Mouse (Mus musculus): ENCODE data around the gene Xpnpep1. TPM values are rescaled to one million over a fixed set of nuclear protein-coding genes. Genes with fewer than 3 reads are reported as not detected.

The Xpnpep1 gene
- polyA plus RNA-seq, 1 experiment from 2014 or later, result 180 TPM

DNA sequence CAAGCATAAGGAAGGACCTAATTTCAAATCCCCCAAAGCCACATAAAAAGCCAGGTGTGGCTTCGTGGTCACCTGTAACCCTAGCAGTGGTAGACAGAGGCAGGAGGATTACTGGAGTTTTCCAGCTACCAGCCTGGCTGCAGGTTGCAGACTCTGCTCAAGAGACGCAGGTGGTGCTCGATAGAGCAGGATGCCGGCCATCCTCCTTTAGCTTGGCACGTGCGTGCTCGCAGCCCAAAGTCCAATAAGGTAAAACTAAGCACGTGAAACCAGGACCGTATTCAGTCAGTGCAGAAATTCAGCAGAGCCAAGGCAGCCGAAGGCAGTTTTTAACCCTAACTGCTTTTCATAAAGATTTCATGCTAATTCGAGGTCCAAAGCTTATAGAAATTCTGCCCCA is 40.0 kb upstream of the Xpnpep1 start:
- H3K4me2 ChIP-seq, result no peak overlapping the region
- WGBS, result 82% methylated on average over 11 of the region's 11 CpGs
- H3K27ac ChIP-seq (ENCODE audit: low read depth, low read length), result no peak overlapping the region
- H3K36me3 ChIP-seq (ENCODE audit: control insufficient read depth, insufficient read depth, low read length), result no peaks in the 10 kb centered on the region
- no peak for DNase-seq (ENCODE audit: low spot score)
- ATAC-seq (replicated peaks; ENCODE audit: low FRiP score), result no peak
- no peaks in the 10 kb centered on the region for H3K27me3 ChIP-seq (replicated peaks; ENCODE audit: control insufficient read depth, insufficient read depth, low read length)
- H3K4me1 ChIP-seq (replicated peaks; ENCODE audit: control insufficient read depth, insufficient read depth, low read length), result no peaks in the 10 kb centered on the region; the same call in 1 of the 2 replicates
- H3K4me3 ChIP-seq (ENCODE audit: low read depth, low read length), result no peak overlapping the region
- H3K9me3 ChIP-seq (ENCODE audit: control insufficient read depth, low read length), result no peaks in the 10 kb centered on the region
- H3K9ac ChIP-seq (ENCODE audit: low read depth, low read length), result no peak overlapping the region

- H3K9me3 ChIP-seq (ENCODE audit: control insufficient read depth, low read length), result no peaks in the 10 kb centered on the region
- WGBS, result 78% methylated on average over 9 of the region's 9 CpGs
- DNase-seq (ENCODE audit: low spot score), result no peak
- 0 out of 2 replicates have a peak, but pooled peaks have one; percentile 23 for ATAC-seq (replicated peaks; ENCODE audit: low FRiP score)
- H3K4me1 ChIP-seq (replicated peaks; ENCODE audit: control insufficient read depth, insufficient read depth, low read length), result no peaks in the 10 kb centered on the region; the same call in 1 of the 2 replicates
- H3K4me3 ChIP-seq (ENCODE audit: low read depth, low read length), result no peak overlapping the region
- H3K4me2 ChIP-seq, result no peak overlapping the region
- no peak overlapping the region for H3K27ac ChIP-seq (ENCODE audit: low read depth, low read length)
- no peak overlapping the region for H3K9ac ChIP-seq (ENCODE audit: low read depth, low read length)
- no peaks in the 10 kb centered on the region for H3K27me3 ChIP-seq (replicated peaks; ENCODE audit: control insufficient read depth, insufficient read depth, low read length)
- H3K36me3 ChIP-seq (ENCODE audit: control insufficient read depth, insufficient read depth, low read length), result no peaks in the 10 kb centered on the region
Observed at GRCm38 (mm10) chr19:53078271-53079085, 38.5 kb upstream of the Xpnpep1 start.

DNA sequence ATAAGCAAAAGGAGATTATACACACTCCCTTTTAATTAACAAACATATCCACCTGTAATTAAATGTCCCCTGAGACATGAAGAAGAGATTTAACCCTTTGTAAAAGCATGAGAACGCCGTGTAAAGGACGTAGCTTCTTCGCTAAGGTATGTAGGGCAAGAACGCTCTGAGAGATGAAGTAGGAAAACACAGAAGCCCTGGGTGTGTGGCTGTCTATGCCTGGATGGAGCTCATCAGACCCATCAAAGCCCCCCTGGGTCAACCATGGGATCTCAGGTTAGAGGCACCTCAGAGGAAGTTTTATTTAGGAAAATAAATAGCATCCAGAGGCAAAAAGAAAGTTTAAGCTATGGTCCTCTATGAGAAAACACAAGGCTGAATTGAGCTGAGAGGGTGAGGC is 37.3 kb upstream of the Xpnpep1 start:
- no peak for ATAC-seq (replicated peaks; ENCODE audit: low FRiP score)
- Histone ChIP-seq H3K27me3 (replicated peaks; ENCODE audit: control insufficient read depth, insufficient read depth, low read length) (no peaks in the 10 kb centered on the region), H3K9ac (ENCODE audit: low read depth, low read length) (no peak overlapping the region), H3K4me2 (no peak overlapping the region), H3K9me3 (ENCODE audit: control insufficient read depth, low read length) (no peaks in the 10 kb centered on the region), H3K4me3 (ENCODE audit: low read depth, low read length) (no peak overlapping the region), H3K27ac (ENCODE audit: low read depth, low read length) (no peak overlapping the region), H3K36me3 (ENCODE audit: control insufficient read depth, insufficient read depth, low read length) (no peaks in the 10 kb centered on the region), H3K4me1 (replicated peaks; ENCODE audit: control insufficient read depth, insufficient read depth, low read length) (no peaks in the 10 kb centered on the region; the same call in 1 of the 2 replicates)
- no peak for DNase-seq (ENCODE audit: low spot score)
- 84% methylated on average over 5 of the region's 5 CpGs for WGBS

- H3K9ac ChIP-seq (ENCODE audit: low read depth, low read length), result no peak overlapping the region
- H3K4me1 ChIP-seq (replicated peaks; ENCODE audit: control insufficient read depth, insufficient read depth, low read length), result no peaks in the 10 kb centered on the region; the same call in 1 of the 2 replicates
- whole genome bisulfite sequencing, result 77% methylated on average over 18 of the region's 18 CpGs
- H3K27me3 ChIP-seq (replicated peaks; ENCODE audit: control insufficient read depth, insufficient read depth, low read length), result no peaks in the 10 kb centered on the region
- no peak overlapping the region for H3K4me2 ChIP-seq
- H3K9me3 ChIP-seq (ENCODE audit: control insufficient read depth, low read length), result no peaks in the 10 kb centered on the region
- DNase-seq (ENCODE audit: low spot score) (no peak), ATAC-seq (replicated peaks; ENCODE audit: low FRiP score) (no peak)
- H3K4me3 ChIP-seq (ENCODE audit: low read depth, low read length), result no peak overlapping the region
- no peaks in the 10 kb centered on the region for H3K36me3 ChIP-seq (ENCODE audit: control insufficient read depth, insufficient read depth, low read length)
- no peak overlapping the region for H3K27ac ChIP-seq (ENCODE audit: low read depth, low read length)
Observed at GRCm38 (mm10) chr19:53076238-53076981, 36.4 kb upstream of the Xpnpep1 start.

- ATAC-seq (replicated peaks; ENCODE audit: low FRiP score) (no peak), DNase-seq (ENCODE audit: low spot score) (no peak)
- no peak overlapping the region for H3K27ac ChIP-seq (ENCODE audit: low read depth, low read length)
- H3K4me1 ChIP-seq (replicated peaks; ENCODE audit: control insufficient read depth, insufficient read depth, low read length), result no peaks in the 10 kb centered on the region; the same call in none of the 2 replicates
- H3K9me3 ChIP-seq (ENCODE audit: control insufficient read depth, low read length), result no peaks in the 10 kb centered on the region
- no peaks in the 10 kb centered on the region for H3K36me3 ChIP-seq (ENCODE audit: control insufficient read depth, insufficient read depth, low read length)
- no peak overlapping the region for H3K4me2 ChIP-seq
- no peak overlapping the region for H3K4me3 ChIP-seq (ENCODE audit: low read depth, low read length)
- H3K9ac ChIP-seq (ENCODE audit: low read depth, low read length), result no peak overlapping the region
- no peaks in the 10 kb centered on the region for H3K27me3 ChIP-seq (replicated peaks; ENCODE audit: control insufficient read depth, insufficient read depth, low read length)
- 86% methylated on average over 11 of the region's 11 CpGs for WGBS
Observed at GRCm38 (mm10) chr19:53075896-53076237, 35.9 kb upstream of the Xpnpep1 start.

GRCm38 (mm10) chr19:53074899-53075722 is 35.1 kb upstream of the Xpnpep1 start:
- H3K9me3 ChIP-seq (ENCODE audit: control insufficient read depth, low read length), result no peaks in the 10 kb centered on the region
- no peak overlapping the region for H3K27ac ChIP-seq (ENCODE audit: low read depth, low read length)
- no peaks in the 10 kb centered on the region for H3K36me3 ChIP-seq (ENCODE audit: control insufficient read depth, insufficient read depth, low read length)
- no peak overlapping the region for H3K4me3 ChIP-seq (ENCODE audit: low read depth, low read length)
- no peak overlapping the region for H3K9ac ChIP-seq (ENCODE audit: low read depth, low read length)
- 85% methylated on average over 13 of the region's 13 CpGs for WGBS
- no peak for DNase-seq (ENCODE audit: low spot score)
- no peaks in the 10 kb centered on the region; the same call in 1 of the 2 replicates for H3K4me1 ChIP-seq (replicated peaks; ENCODE audit: control insufficient read depth, insufficient read depth, low read length)
- no peak for ATAC-seq (replicated peaks; ENCODE audit: low FRiP score)
- H3K27me3 ChIP-seq (replicated peaks; ENCODE audit: control insufficient read depth, insufficient read depth, low read length), result no peaks in the 10 kb centered on the region
- H3K4me2 ChIP-seq, result no peak overlapping the region

DNA sequence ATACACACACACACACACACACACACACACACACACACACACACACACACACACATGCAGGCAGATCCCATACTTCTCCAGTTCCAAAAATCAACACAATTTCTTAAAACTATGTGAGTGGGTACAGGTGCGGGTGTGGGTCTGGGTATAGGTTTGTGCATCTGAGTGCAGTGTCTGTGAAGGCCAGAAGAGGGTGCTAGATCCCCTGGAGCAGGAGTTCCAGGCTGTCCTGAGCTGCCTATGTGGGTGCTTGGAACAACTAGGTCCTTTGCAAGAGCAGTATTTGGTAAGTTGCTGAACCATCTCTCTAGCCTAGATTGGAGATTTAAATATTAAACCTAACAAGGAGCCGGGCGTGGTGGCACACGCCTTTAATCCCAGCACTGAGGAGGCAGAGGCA is 33.5 kb upstream of the Xpnpep1 start:
- Histone ChIP-seq H3K36me3 (ENCODE audit: control insufficient read depth, insufficient read depth, low read length) (no peaks in the 10 kb centered on the region), H3K4me2 (no peak overlapping the region), H3K4me1 (replicated peaks; ENCODE audit: control insufficient read depth, insufficient read depth, low read length) (no peaks in the 10 kb centered on the region; the same call in 1 of the 2 replicates), H3K9me3 (ENCODE audit: control insufficient read depth, low read length) (no peaks in the 10 kb centered on the region), H3K27me3 (replicated peaks; ENCODE audit: control insufficient read depth, insufficient read depth, low read length) (no peaks in the 10 kb centered on the region), H3K9ac (ENCODE audit: low read depth, low read length) (no peak overlapping the region), H3K27ac (ENCODE audit: low read depth, low read length) (no peak overlapping the region), H3K4me3 (ENCODE audit: low read depth, low read length) (no peak overlapping the region)
- 96% methylated on average over 4 of the region's 4 CpGs for WGBS
- DNase-seq (ENCODE audit: low spot score) (no peak), ATAC-seq (replicated peaks; ENCODE audit: low FRiP score) (no peak)

DNA sequence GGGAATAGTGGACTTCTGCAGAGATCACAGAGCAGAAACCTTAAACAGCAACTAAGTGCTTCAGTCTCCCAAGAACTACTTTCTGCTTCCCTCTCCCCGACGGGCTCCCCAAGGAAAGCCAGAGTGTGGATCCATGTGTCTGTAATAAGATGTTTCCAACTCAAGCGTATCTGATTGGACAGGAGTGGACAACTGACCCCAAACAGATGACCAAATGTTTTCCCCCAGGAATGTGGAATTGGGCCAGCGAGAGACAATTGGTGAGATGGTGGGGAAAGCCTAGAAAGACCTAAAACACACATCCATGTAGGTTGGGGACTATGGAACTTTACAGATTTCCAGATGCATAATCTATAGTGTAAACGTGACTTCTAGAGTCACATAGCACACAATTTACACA is 32.4 kb upstream of the Xpnpep1 start:
- H3K27ac ChIP-seq (ENCODE audit: low read depth, low read length), result no peak overlapping the region
- H3K36me3 ChIP-seq (ENCODE audit: control insufficient read depth, insufficient read depth, low read length), result no peaks in the 10 kb centered on the region
- H3K9me3 ChIP-seq (ENCODE audit: control insufficient read depth, low read length), result no peaks in the 10 kb centered on the region
- H3K4me2 ChIP-seq, result no peak overlapping the region
- WGBS, result 85% methylated on average over 5 of the region's 5 CpGs
- ATAC-seq (replicated peaks; ENCODE audit: low FRiP score) (no peak), DNase-seq (ENCODE audit: low spot score) (no peak)
- H3K9ac ChIP-seq (ENCODE audit: low read depth, low read length), result no peak overlapping the region
- no peak overlapping the region for H3K4me3 ChIP-seq (ENCODE audit: low read depth, low read length)
- H3K4me1 ChIP-seq (replicated peaks; ENCODE audit: control insufficient read depth, insufficient read depth, low read length), result no peaks in the 10 kb centered on the region; the same call in 1 of the 2 replicates
- H3K27me3 ChIP-seq (replicated peaks; ENCODE audit: control insufficient read depth, insufficient read depth, low read length), result no peaks in the 10 kb centered on the region
